Mouse (Mus musculus): Measurements from ENCODE around the gene Mta1.

The Mta1 gene

GRCm38 (mm10) chr12:113134502-113134901 is 36.4 kb downstream of the Mta1 start:
- no peak for DNase-seq

GRCm38 (mm10) chr12:113135401-113135800 is 37.3 kb downstream of the Mta1 start:
- DNase-seq = no peak

GRCm38 (mm10) chr12:113136492-113137020 is 38.5 kb downstream of the Mta1 start:
- no peak for DNase-seq

GRCm38 (mm10) chr12:113137260-113138213 is 39.5 kb downstream of the Mta1 start:
- no peak for DNase-seq

- DNase-seq = no peak
Measured at GRCm38 (mm10) chr12:113138291-113138690, 40.2 kb downstream of the Mta1 start.

- DNase-seq = peak; percentile 76
Measured at GRCm38 (mm10) chr12:113138901-113139864, 41.1 kb downstream of the Mta1 start.

GRCm38 (mm10) chr12:113139908-113140615 is 42.0 kb downstream of the Mta1 start, which contains the start of gene Crip2:
TSS of gene Crip2 (plus strand) at chr12:113140236.
- DNase-seq = peak; percentile 94

- DNase-seq = peak; percentile 54
Measured at GRCm38 (mm10) chr12:113140616-113141411, 42.7 kb downstream of the Mta1 start.

GRCm38 (mm10) chr12:113141531-113141973 is 43.5 kb downstream of the Mta1 start:
- DNase-seq = peak; percentile 77

- DNase-seq = peak; percentile 92
Measured at GRCm38 (mm10) chr12:113142021-113142975, 44.2 kb downstream of the Mta1 start.

- DNase-seq = no peak
Measured at GRCm38 (mm10) chr12:113143164-113143563, 45.1 kb downstream of the Mta1 start.

GRCm38 (mm10) chr12:113144001-113144756 is 46.1 kb downstream of the Mta1 start:
- no peak for DNase-seq

- DNase-seq = no peak
Measured at GRCm38 (mm10) chr12:113144886-113145285, 46.8 kb downstream of the Mta1 start.

- no peak for DNase-seq
Measured at GRCm38 (mm10) chr12:113145591-113145990, 47.5 kb downstream of the Mta1 start.

GRCm38 (mm10) chr12:113146112-113147057 is 48.3 kb downstream of the Mta1 start, which contains the start of gene Crip1:
TSS of gene Crip1 (plus strand) at chr12:113146316.
- peak; percentile 85 for DNase-seq

- DNase-seq = no peak
Measured at GRCm38 (mm10) chr12:113147481-113147880, 49.4 kb downstream of the Mta1 start.

- DNase-seq = peak; percentile 47
Measured at GRCm38 (mm10) chr12:113148381-113149035, 50.4 kb downstream of the Mta1 start.

All from kidney, postnatal 14 days (tissue).